Mouse (Mus musculus) heart, embryonic 13.5 days (tissue): ENCODE measurements around the gene Slf1. TPM values are rescaled to one million over a fixed set of nuclear protein-coding genes. Genes with fewer than 3 reads are reported as not detected.

ENCODE experiments used
- polyA plus RNA-seq: library from polyadenylated mRNA; unstranded; fragments of >200 nt; fragmentation: Nextera tagmentation; extraction: Ambion mirVana; gene quantifications from 2 replicates; pipeline ENCODE4 v1.2.1, GENCODE M21; 2015

Slf1 gene
- polyA plus RNA-seq, 1 experiment from 2014 or later: 24.4 TPM

Other genes with a start within 250 kb of the Slf1 start
- gene 2210408I21Rik, start 67 bp upstream of the Slf1 start, polyA plus RNA-seq: 4.9 and 5.5 TPM in 2 replicates